Mouse (Mus musculus): ENCODE results near the gene Stom.

- TF ChIP-seq CTCF (IDR thresholded peaks at IDR 0.05; ENCODE audit: low read depth), result peak; percentile 100
- no peak for TF ChIP-seq EP300 (IDR thresholded peaks at IDR 0.05; ENCODE audit: low read depth)
These were observed 39.0 kb downstream of the Stom start for GRCm38 (mm10) chr2:35297703-35298332.

Measured in liver, embryonic 14.5 days (tissue).